Mouse (Mus musculus): ENCODE measurements around the gene Tmem196.

Gene Tmem196

GRCm38 (mm10) chr12:119945589-119946310 lies at the start of gene Tmem196:
Tmem196 (plus strand) TSS chr12:119945822.
- peak; percentile 5 for DNase-seq

GRCm38 (mm10) chr12:119946311-119946692 lies 680 bp downstream of the Tmem196 start:
- DNase-seq: peak; percentile 1 to 3

- no peak for DNase-seq
Measured at GRCm38 (mm10) chr12:119957041-119957440, 11.4 kb downstream of the Tmem196 start.

- DNase-seq: peak in 1 of 2 experiments; percentile 2
Measured at GRCm38 (mm10) chr12:119960730-119961129, 15.1 kb downstream of the Tmem196 start.

- DNase-seq: no peak
Measured at GRCm38 (mm10) chr12:119965373-119965772, 19.8 kb downstream of the Tmem196 start.

GRCm38 (mm10) chr12:119970068-119970467 lies 24.4 kb downstream of the Tmem196 start:
- no peak for DNase-seq

GRCm38 (mm10) chr12:119981731-119982130 lies 36.1 kb downstream of the Tmem196 start:
- DNase-seq: peak; percentile 6 to 28

GRCm38 (mm10) chr12:119998267-119998666 lies 52.6 kb downstream of the Tmem196 start:
- no peak for DNase-seq

GRCm38 (mm10) chr12:120004280-120004679 lies 58.7 kb downstream of the Tmem196 start:
- no peak for DNase-seq

- DNase-seq: no peak
Measured at GRCm38 (mm10) chr12:120014768-120015167, 69.1 kb downstream of the Tmem196 start.

GRCm38 (mm10) chr12:120015201-120015600 lies 69.6 kb downstream of the Tmem196 start:
- no peak for DNase-seq

GRCm38 (mm10) chr12:120028089-120028959 lies 82.7 kb downstream of the Tmem196 start:
- DNase-seq: peak; percentile 41 to 72

Measured in cerebellum, adult 18-20 months (tissue).